Mouse (Mus musculus) testis, adult 2 months (tissue): ENCODE data around the gene Plcg2.

Experiments
- CTCF ChIP-seq: fragments of 200-500 bp; IDR thresholded peaks from 2 replicates; pipeline ENCODE4 v1.5.1; 2012; ENCODE audit warnings: low read depth, mild to moderate bottlenecking, inconsistent platforms, low read length, moderate library complexity; ENCODE audit not compliant: control insufficient read depth, insufficient read depth, insufficient replicate concordance
- POLR2A ChIP-seq: fragments of 200-500 bp; IDR thresholded peaks from 2 replicates; pipeline ENCODE4 v1.6.1; 2012; ENCODE audit warnings: low read depth, mild to moderate bottlenecking, inconsistent platforms, low read length, moderate library complexity; ENCODE audit not compliant: control insufficient read depth

DNA sequence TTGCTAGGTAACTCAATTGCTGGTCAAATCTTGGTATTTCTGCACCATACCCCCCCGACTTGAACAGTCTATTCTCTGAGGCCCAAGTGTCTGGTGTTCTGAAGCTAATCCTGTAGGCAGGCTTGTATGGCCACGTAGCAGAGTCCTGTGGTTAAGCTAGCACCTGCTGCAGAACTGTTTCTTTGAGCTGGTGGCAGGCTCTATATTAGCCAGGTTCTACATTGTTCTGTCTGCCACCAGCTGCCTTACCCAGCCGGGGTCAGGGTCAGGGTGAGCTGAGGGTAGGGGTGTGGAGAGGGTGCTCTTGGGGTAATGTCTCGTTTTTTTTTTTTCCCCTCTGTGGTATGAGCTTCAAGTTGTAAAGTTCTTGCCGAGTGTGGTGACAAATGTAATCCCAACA is 31.1 kb downstream of the Plcg2 start:
- TF ChIP-seq CTCF, result no peak
- no peak for TF ChIP-seq POLR2A
